Mouse (Mus musculus) urinary bladder, postnatal 0 days (tissue): ENCODE measurements around the gene Atp13a5. TPM values are rescaled to one million over a fixed set of nuclear protein-coding genes. Genes with fewer than 3 reads are reported as not detected.

ENCODE experiments used
- polyA plus RNA-seq: library from polyadenylated mRNA; unstranded; fragments of >200 nt; fragmentation: Nextera tagmentation; extraction: Ambion mirVana; gene quantifications from 2 replicates; pipeline ENCODE4 v1.2.1, GENCODE M21; 2015

The Atp13a5 gene
- polyA plus RNA-seq, result not detected in 2 replicates

DNA sequence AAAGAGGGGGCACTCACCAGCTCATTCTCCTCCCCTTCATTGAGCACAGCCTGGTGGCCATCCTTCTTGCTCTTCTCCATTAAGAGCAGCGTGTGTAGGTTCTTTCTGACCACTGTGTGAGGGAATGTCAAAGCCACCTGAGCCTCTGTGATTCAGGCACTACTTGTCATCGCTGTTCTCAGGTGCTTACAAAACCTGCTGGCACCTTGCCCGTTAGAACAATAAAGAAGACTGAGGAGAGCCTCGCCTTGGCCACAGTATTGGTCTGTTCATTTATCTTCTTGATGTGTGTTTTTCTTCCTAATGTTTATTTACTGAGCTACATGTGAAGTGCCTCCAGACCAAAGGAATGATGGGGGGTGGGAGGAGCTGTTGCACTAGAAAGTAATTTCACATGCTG is at the start of gene Atp13a5:
Atp13a5 (minus strand) TSS at position 275 of the 400 bp plus-strand sequence.

DNA sequence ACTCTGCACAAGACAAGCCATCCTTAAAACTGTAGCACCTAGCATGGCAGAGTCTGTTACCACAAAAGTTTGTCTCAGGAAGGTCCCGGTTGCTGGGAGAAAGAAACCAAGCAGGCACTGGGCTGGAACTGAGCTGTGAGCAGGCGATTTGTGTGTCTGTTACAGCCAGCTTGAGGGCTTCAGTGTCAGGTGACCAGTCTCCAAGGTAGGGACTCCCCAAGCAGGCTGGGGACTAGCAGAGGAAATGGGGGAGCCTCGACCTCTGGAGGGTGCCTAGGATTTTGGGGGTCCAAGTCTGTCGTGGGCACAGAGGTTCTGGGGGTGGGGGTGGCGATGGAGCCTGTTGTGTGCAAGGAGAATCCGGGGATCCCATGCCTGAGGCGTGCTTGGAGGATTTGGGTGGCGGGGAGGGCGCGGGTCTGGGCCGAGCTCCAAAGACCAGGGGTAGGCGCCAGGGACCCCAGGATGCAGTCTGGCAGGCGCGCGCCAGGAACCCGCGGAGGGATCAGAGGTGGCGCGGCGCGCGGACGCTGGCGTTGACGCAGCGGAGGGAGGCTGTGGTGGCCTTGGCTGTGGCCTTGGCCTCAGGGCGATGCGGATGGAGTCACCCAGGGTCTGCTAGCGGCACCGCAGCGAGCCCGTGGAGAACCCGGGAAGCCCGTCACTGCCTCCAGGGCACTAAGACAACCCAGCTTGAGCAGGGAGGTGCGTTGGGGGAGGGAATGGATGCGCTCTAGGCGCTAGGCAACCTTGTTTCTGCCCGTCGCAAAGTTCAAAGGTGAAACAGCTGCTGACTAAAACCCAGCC is 168.7 kb downstream of the Atp13a5 start, which contains the start of gene Hrasls:
Hrasls (plus strand) TSS at position 91 of the 807 bp plus-strand sequence.

Other genes with a start within 250 kb of the Atp13a5 start
- gene Hrasls, start 169.0 kb downstream of the Atp13a5 start, polyA plus RNA-seq, result 3.6 and 4.1 TPM in 2 replicates
- 0.04 TPM in 1 of 2 replicates, not detected in the other for gene Atp13a4, start 166.1 kb upstream of the Atp13a5 start, polyA plus RNA-seq
- 14.2 and 17.7 TPM in 2 replicates for gene Opa1, start 200.6 kb upstream of the Atp13a5 start, polyA plus RNA-seq